Mouse (Mus musculus): ENCODE results near the gene Ecel1. TPM values are rescaled to one million over a fixed set of nuclear protein-coding genes. Genes with fewer than 3 reads are reported as not detected.

The Ecel1 gene
- polyA plus RNA-seq, 1 experiment from 2014 or later, result 0.28 TPM

- no peak for DNase-seq (ENCODE audit: low spot score)
These were observed 52.4 kb downstream of the Ecel1 start for GRCm38 (mm10) chr1:87103936-87104335.

DNA sequence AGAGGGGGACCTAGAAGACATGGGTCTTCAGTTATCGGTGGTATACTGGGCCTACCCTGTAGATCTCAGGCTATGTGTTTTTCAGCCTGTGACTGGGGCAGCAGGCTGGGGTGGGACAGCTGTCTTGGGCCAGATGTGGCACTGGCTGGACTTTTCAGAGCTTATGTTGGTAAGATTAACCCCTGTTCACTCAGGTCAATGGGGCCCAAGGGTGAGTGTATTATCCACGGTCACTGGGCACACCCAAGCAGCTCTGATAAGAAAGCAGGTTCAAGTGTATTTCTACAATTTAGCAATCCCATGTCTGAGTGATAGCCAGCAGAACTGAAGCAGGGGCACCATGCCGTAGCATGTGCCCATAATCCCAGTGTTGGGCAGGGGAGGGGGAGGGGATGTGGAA is 54.2 kb downstream of the Ecel1 start:
- WGBS, result 84% methylated on average over 3 of the region's 3 CpGs
- Histone ChIP-seq H3K9me3 (ENCODE audit: control insufficient read depth, low read length) (no peaks in the 10 kb centered on the region), H3K4me1 (ENCODE audit: control insufficient read depth, insufficient read depth, low read length) (no peaks in the 10 kb centered on the region)

More at GRCm38 (mm10) chr1:87103936-87104335, 52.4 kb downstream of the Ecel1 start:
- H3K9ac ChIP-seq (ENCODE audit: low read length), result no peak overlapping the region
- no peaks in the 10 kb centered on the region for H3K4me1 ChIP-seq (ENCODE audit: control insufficient read depth, insufficient read depth, low read length)
- WGBS, result 81% methylated on average over 1 of the region's 1 CpGs
- H3K27ac ChIP-seq (replicated peaks; ENCODE audit: low read depth, low read length), result no peak overlapping the region
- no peaks in the 10 kb centered on the region for H3K36me3 ChIP-seq (ENCODE audit: control insufficient read depth, insufficient read depth, low read length)
- H3K4me2 ChIP-seq (ENCODE audit: low read depth, severe bottlenecking), result no peak overlapping the region
- H3K9me3 ChIP-seq (ENCODE audit: control insufficient read depth, low read length), result no peaks in the 10 kb centered on the region
- H3K4me3 ChIP-seq (ENCODE audit: low read depth, low read length), result no peak overlapping the region
- H3K27me3 ChIP-seq (ENCODE audit: control insufficient read depth, insufficient read depth, low read length), result no peaks in the 10 kb centered on the region
- ATAC-seq (ENCODE audit: insufficient number of reproducible peaks, low FRiP score, low TSS enrichment, low read depth), result no peak

GRCm38 (mm10) chr1:87101411-87101810 is 54.9 kb downstream of the Ecel1 start, which contains the start of gene Alpi:
Alpi (minus strand) TSS chr1:87101606.
- ATAC-seq (ENCODE audit: insufficient number of reproducible peaks, low FRiP score, low TSS enrichment, low read depth) (no peak), DNase-seq (ENCODE audit: low spot score) (no peak)
- Histone ChIP-seq H3K9me3 (ENCODE audit: control insufficient read depth, low read length) (no peaks in the 10 kb centered on the region), H3K4me3 (ENCODE audit: low read depth, low read length) (no peak within 1 kb of the TSS), H3K4me2 (ENCODE audit: low read depth, severe bottlenecking) (no peak within 1 kb of the TSS), H3K27me3 (ENCODE audit: control insufficient read depth, insufficient read depth, low read length) (no peaks in the 10 kb centered on the region), H3K27ac (replicated peaks; ENCODE audit: low read depth, low read length) (no peak within 1 kb of the TSS), H3K9ac (ENCODE audit: low read length) (no peak within 1 kb of the TSS), H3K36me3 (ENCODE audit: control insufficient read depth, insufficient read depth, low read length) (no peaks in the 10 kb centered on the region), H3K4me1 (ENCODE audit: control insufficient read depth, insufficient read depth, low read length) (no peaks in the 10 kb centered on the region)
- WGBS, result 87% methylated on average over 1 of the region's 1 CpGs

More for the DNA sequence above, 54.2 kb downstream of the Ecel1 start:
- no peak overlapping the region for H3K4me2 ChIP-seq (ENCODE audit: low read depth, severe bottlenecking)
- no peak overlapping the region for H3K9ac ChIP-seq (ENCODE audit: low read length)
- DNase-seq (ENCODE audit: low spot score), result no peak
- H3K27me3 ChIP-seq (ENCODE audit: control insufficient read depth, insufficient read depth, low read length), result no peaks in the 10 kb centered on the region
- H3K4me3 ChIP-seq (ENCODE audit: low read depth, low read length), result no peak overlapping the region
- no peak overlapping the region for H3K27ac ChIP-seq (replicated peaks; ENCODE audit: low read depth, low read length)
- ATAC-seq (ENCODE audit: insufficient number of reproducible peaks, low FRiP score, low TSS enrichment, low read depth), result no peak
- no peaks in the 10 kb centered on the region for H3K36me3 ChIP-seq (ENCODE audit: control insufficient read depth, insufficient read depth, low read length)

DNA sequence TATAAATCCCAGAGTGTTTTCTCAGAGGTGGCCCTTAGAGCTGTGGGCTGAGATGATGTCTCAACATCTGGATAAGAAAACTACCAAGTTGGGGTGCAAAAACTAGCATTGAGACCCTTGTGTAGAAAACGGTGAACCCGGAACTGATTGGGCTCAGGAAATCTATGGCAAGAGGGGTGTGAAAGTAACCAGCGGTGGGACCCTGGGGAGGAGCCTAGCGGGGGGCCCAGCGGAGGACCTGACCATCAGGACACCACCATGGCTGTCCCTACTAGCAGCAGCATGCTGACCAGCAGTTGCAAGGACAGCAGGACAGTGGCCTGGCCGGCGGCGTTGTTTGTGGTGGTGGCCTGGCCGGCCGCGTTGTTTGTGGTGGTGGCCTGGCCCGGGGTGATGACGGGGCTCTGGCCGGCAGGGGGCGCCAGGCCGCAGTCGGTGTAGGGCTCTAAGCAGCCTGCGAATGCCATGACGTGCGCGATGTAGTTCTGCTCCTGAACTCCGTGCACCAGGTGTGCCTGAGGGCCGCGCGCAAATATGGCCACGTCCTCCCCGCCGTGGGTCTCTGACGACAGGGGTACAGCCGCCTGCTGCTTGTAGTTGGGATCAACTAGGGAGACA is 57.9 kb downstream of the Ecel1 start:
- Histone ChIP-seq H3K36me3 (ENCODE audit: control insufficient read depth, insufficient read depth, low read length) (no peaks in the 10 kb centered on the region), H3K4me1 (ENCODE audit: control insufficient read depth, insufficient read depth, low read length) (no peaks in the 10 kb centered on the region), H3K27me3 (ENCODE audit: control insufficient read depth, insufficient read depth, low read length) (no peaks in the 10 kb centered on the region), H3K27ac (replicated peaks; ENCODE audit: low read depth, low read length) (no peak overlapping the region), H3K9me3 (ENCODE audit: control insufficient read depth, low read length) (no peaks in the 10 kb centered on the region), H3K9ac (ENCODE audit: low read length) (no peak overlapping the region), H3K4me3 (ENCODE audit: low read depth, low read length) (no peak overlapping the region), H3K4me2 (ENCODE audit: low read depth, severe bottlenecking) (peak overlapping the region; percentile 19; the same call in 1 of the 2 replicates)
- 11% methylated on average over 30 of the region's 30 CpGs for WGBS
- DNase-seq (ENCODE audit: low spot score) (peak; percentile 83), ATAC-seq (ENCODE audit: insufficient number of reproducible peaks, low FRiP score, low TSS enrichment, low read depth) (peak; percentile 71; the same call in 1 of the 2 replicates)

Other genes starting within 250 kb of the Ecel1 start
- not detected in 2 replicates for gene Alppl2, start 66.6 kb downstream of the Ecel1 start, polyA plus RNA-seq (2014; fragmentation: Nextera tagmentation; extraction: Ambion mirVana)
- not detected in 2 replicates for gene Alpi, start 54.9 kb downstream of the Ecel1 start, polyA plus RNA-seq (2014; fragmentation: Nextera tagmentation; extraction: Ambion mirVana)
- gene Akp3, start 31.5 kb downstream of the Ecel1 start, polyA plus RNA-seq (2014; fragmentation: Nextera tagmentation; extraction: Ambion mirVana), result not detected in 2 replicates
- gene Prss56, start 26.8 kb upstream of the Ecel1 start, polyA plus RNA-seq (2014; fragmentation: Nextera tagmentation; extraction: Ambion mirVana), result not detected in 2 replicates
- 0.73 and 1.2 TPM in 2 replicates for gene Chrnd, start 34.1 kb upstream of the Ecel1 start, polyA plus RNA-seq (2014; fragmentation: Nextera tagmentation; extraction: Ambion mirVana)
- 2.9 and 4.1 TPM in 2 replicates for gene Chrng, start 48.1 kb upstream of the Ecel1 start, polyA plus RNA-seq (2014; fragmentation: Nextera tagmentation; extraction: Ambion mirVana)
- 140 and 157 TPM in 2 replicates for gene Eif4e2, start 57.4 kb upstream of the Ecel1 start, polyA plus RNA-seq (2014; fragmentation: Nextera tagmentation; extraction: Ambion mirVana)
- 0.40 and 0.47 TPM in 2 replicates for gene Efhd1, start 107.8 kb upstream of the Ecel1 start, polyA plus RNA-seq (2014; fragmentation: Nextera tagmentation; extraction: Ambion mirVana)
- 47.3 and 47.5 TPM in 2 replicates for gene Gigyf2, start 170.5 kb upstream of the Ecel1 start, polyA plus RNA-seq (2014; fragmentation: Nextera tagmentation; extraction: Ambion mirVana)
- 0.44 and 1.9 TPM in 2 replicates for gene Kcnj13, start 238.2 kb upstream of the Ecel1 start, polyA plus RNA-seq (2014; fragmentation: Nextera tagmentation; extraction: Ambion mirVana)